Mouse (Mus musculus) lung, adult 18-20 months (tissue): ENCODE data around the gene Hcn1.

Experiments
- DNase-seq, 2 experiments: peaks; one replicate each; pipeline ENCODE4 v3.0.0; 2022; ENCODE audit warnings: mixed read lengths in 2 of 2

The Hcn1 gene

GRCm38 (mm10) chr13:118028662-118029061 lies 426.5 kb downstream of the Hcn1 start:
- DNase-seq: no peak

DNA sequence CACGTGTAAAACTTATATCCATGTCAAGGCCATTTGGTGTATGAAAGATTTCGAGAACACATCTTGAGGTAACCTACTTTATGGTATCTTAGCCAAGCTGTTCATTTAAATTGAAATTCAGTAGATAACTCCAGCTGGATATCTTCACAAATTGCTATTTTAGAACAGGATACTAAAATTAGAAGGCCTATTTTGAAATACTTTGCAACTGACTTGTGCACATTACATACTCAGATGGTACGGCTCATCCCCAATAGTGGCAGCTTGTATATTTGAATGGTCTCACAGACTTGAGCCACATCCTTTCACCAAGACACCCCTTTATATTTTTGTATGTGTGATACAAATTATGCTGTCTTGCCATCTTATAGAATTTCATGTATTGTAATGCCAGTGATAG lies 427.5 kb downstream of the Hcn1 start:
- no peak for DNase-seq

- DNase-seq: no peak
Measured at GRCm38 (mm10) chr13:118035598-118035997, 433.5 kb downstream of the Hcn1 start.
